17 mouse cellular contexts compared by ENCODE assay signal in the genomic region with DNA sequence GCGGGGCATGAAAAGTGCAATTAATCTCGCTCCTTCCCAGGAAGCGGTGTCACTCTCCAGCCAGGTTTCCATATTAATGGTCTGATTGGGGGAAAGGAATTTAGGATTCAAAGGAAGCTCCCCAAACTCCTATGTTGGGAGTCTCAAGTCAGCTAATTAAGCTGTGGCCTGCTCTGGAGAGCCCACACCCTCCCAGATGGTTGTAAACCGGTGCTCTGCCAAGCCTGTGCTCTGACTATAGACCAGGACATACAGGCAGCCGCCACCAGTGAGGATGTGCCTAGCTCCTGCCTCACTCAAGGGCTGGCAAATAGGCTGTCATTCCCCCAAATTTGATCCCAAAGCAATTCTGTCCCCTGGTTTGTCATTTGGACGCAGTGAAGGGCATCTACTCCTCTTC. TPM values are rescaled to one million over a fixed set of nuclear protein-coding genes. Genes with fewer than 3 reads are reported as not detected.
DNase-seq lines count a peak whose midpoint lies in the region; ATAC-seq and TF ChIP-seq lines count a peak whose summit lies in the region.
"Had no signal": no experiment of that assay in that cellular context is flagged by ENCODE, and none has a peak within 500 bp of the region (broad histone marks: within the 10 kb centered on the region; RNA-seq: fewer than 3 reads in every experiment).

No protein-coding gene starts in this region.

- no peak overlapping the region for H3K4me3 ChIP-seq in liver, embryonic 13.5 days (replicated peaks)
- H3K4me3 ChIP-seq in liver, postnatal 0 days (ENCODE audit: low read depth, low read length) = no peak overlapping the region
- H3K4me3 ChIP-seq in forebrain, embryonic 15.5 days = no peak overlapping the region
- H3K4me3 ChIP-seq in limb, embryonic 12.5 days (replicated peaks) = no peak overlapping the region
- H3K4me3 ChIP-seq in neural tube, embryonic 14.5 days (ENCODE audit: low read depth, low read length) = no peak overlapping the region
- H3K4me3 ChIP-seq: gastrocnemius, adult 2 months; heart, embryonic 13.5 days had no signal

- peak overlapping the region; percentile 100 for H3K27ac ChIP-seq in liver, embryonic 13.5 days
- H3K27ac ChIP-seq in liver, postnatal 0 days (ENCODE audit: low read depth) = no peak overlapping the region; the same call in 1 of the 2 replicates
- H3K27ac ChIP-seq in forebrain, embryonic 15.5 days (replicated peaks) = peak overlapping the region; percentile 34; the same call in 1 of the 2 replicates
- 0 out of 2 replicates have a peak overlapping the region, but pooled peaks have one; percentile 13 for H3K27ac ChIP-seq in limb, embryonic 12.5 days
- H3K27ac ChIP-seq in neural tube, embryonic 14.5 days (ENCODE audit: low read depth, low read length) = peak overlapping the region; percentile 52; the same call in 1 of the 2 replicates
- H3K27ac ChIP-seq: gastrocnemius, adult 2 months; heart, embryonic 13.5 days had no signal

- no peak for TF ChIP-seq CTCF in liver, postnatal 0 days (IDR thresholded peaks at IDR 0.05; ENCODE audit: low read depth)

- no peaks in the 10 kb centered on the region for H3K27me3 ChIP-seq in liver, embryonic 13.5 days
- H3K27me3 ChIP-seq in liver, postnatal 0 days (ENCODE audit: insufficient read depth, low read length) = no peaks in the 10 kb centered on the region
- no peaks in the 10 kb centered on the region for H3K27me3 ChIP-seq in forebrain, embryonic 15.5 days
- H3K27me3 ChIP-seq in limb, embryonic 12.5 days = 0 out of 2 replicates have a peak, but pooled peaks cover 5% of the 10 kb centered on the region
- H3K27me3 ChIP-seq in neural tube, embryonic 14.5 days (ENCODE audit: control insufficient read depth, insufficient read depth, low read length) = no peaks in the 10 kb centered on the region

- 88% methylated on average over 6 of the region's 6 CpGs for WGBS in liver, embryonic 13.5 days (ENCODE audit: insufficient replicate concordance)
- 93% methylated on average over 6 of the region's 6 CpGs for WGBS in liver, postnatal 0 days (ENCODE audit: insufficient replicate concordance)
- WGBS in forebrain, embryonic 15.5 days = 60% methylated on average over 6 of the region's 6 CpGs
- WGBS in limb, embryonic 12.5 days = 52% methylated on average over 6 of the region's 6 CpGs
- 50% methylated on average over 6 of the region's 6 CpGs for WGBS in neural tube, embryonic 14.5 days

- H3K4me2 ChIP-seq in liver, embryonic 13.5 days = no peak overlapping the region
- no peak overlapping the region for H3K4me2 ChIP-seq in liver, postnatal 0 days (ENCODE audit: low read depth, low read length)
- no peak overlapping the region for H3K4me2 ChIP-seq in forebrain, embryonic 15.5 days (replicated peaks)
- no peak overlapping the region for H3K4me2 ChIP-seq in limb, embryonic 12.5 days
- H3K4me2 ChIP-seq in neural tube, embryonic 14.5 days (ENCODE audit: low read depth, low read length) = no peak overlapping the region
- H3K4me2 ChIP-seq: heart, embryonic 13.5 days had no signal

- H3K36me3 ChIP-seq in liver, embryonic 13.5 days = peaks cover 19% of the 10 kb centered on the region
- peaks cover 4% of the 10 kb centered on the region; the same call in 1 of the 2 replicates for H3K36me3 ChIP-seq in liver, postnatal 0 days (replicated peaks; ENCODE audit: insufficient read depth, low read length)
- H3K36me3 ChIP-seq in forebrain, embryonic 15.5 days = peaks cover 13% of the 10 kb centered on the region
- H3K36me3 ChIP-seq in limb, embryonic 12.5 days = peaks cover 12% of the 10 kb centered on the region
- no peaks in the 10 kb centered on the region for H3K36me3 ChIP-seq in neural tube, embryonic 14.5 days (ENCODE audit: control insufficient read depth, insufficient read depth, low read length)

- peaks cover 52% of the 10 kb centered on the region for H3K4me1 ChIP-seq in liver, embryonic 13.5 days (replicated peaks)
- H3K4me1 ChIP-seq in liver, postnatal 0 days (ENCODE audit: insufficient read depth) = peaks cover 34% of the 10 kb centered on the region
- peaks cover 24% of the 10 kb centered on the region for H3K4me1 ChIP-seq in forebrain, embryonic 15.5 days
- peaks cover 51% of the 10 kb centered on the region for H3K4me1 ChIP-seq in limb, embryonic 12.5 days (replicated peaks)
- H3K4me1 ChIP-seq in neural tube, embryonic 14.5 days (ENCODE audit: control insufficient read depth, insufficient read depth, low read length) = peaks cover 29% of the 10 kb centered on the region

- H3K9me3 ChIP-seq in liver, embryonic 13.5 days (replicated peaks) = no peaks in the 10 kb centered on the region
- H3K9me3 ChIP-seq in liver, postnatal 0 days (ENCODE audit: low read length) = no peaks in the 10 kb centered on the region
- no peaks in the 10 kb centered on the region for H3K9me3 ChIP-seq in forebrain, embryonic 15.5 days
- H3K9me3 ChIP-seq in limb, embryonic 12.5 days = no peaks in the 10 kb centered on the region
- no peaks in the 10 kb centered on the region for H3K9me3 ChIP-seq in neural tube, embryonic 14.5 days (ENCODE audit: control insufficient read depth, low read length)
- H3K9me3 ChIP-seq: heart, embryonic 13.5 days had no signal

- ATAC-seq in liver, embryonic 13.5 days (ENCODE audit: low read depth) = no peak
- ATAC-seq in liver, postnatal 0 days = no peak
- 0 out of 2 replicates have a peak, but pooled peaks have one; percentile 53 for ATAC-seq in forebrain, embryonic 15.5 days (replicated peaks)
- ATAC-seq in limb, embryonic 12.5 days (ENCODE audit: insufficient number of reproducible peaks, insufficient read depth, low FRiP score, low TSS enrichment, low read depth) = no peak
- ATAC-seq in neural tube, embryonic 14.5 days (ENCODE audit: low read depth) = 0 out of 2 replicates have a peak, but pooled peaks have one; percentile 51
- ATAC-seq: intestine, postnatal 0 days had no signal

- DNase-seq in liver, embryonic 13.5 days = no peak
- DNase-seq in liver, postnatal 0 days = no peak
- no peak for DNase-seq in right cerebral cortex, adult 2 months (ENCODE audit: low spot score in 2 of 2)
- no peak for DNase-seq in Muller cell, postnatal 12 days (ENCODE audit: inconsistent ontology term)
- DNase-seq: adrenal gland, postnatal 25 days; cerebellum, adult 8-10 months; gastrocnemius, adult 2 months; heart, adult 11 months; heart, postnatal 4 days; layer of hippocampus, postnatal 36 days; left cerebral cortex, postnatal 4 days; spleen, adult 18-20 months had no signal

- peak overlapping the region; percentile 63; the same call in 1 of the 2 replicates for H3K9ac ChIP-seq in liver, embryonic 13.5 days
- no peak overlapping the region for H3K9ac ChIP-seq in liver, postnatal 0 days (replicated peaks)
- H3K9ac ChIP-seq in forebrain, embryonic 15.5 days (replicated peaks) = no peak overlapping the region
- H3K9ac ChIP-seq in limb, embryonic 12.5 days (replicated peaks) = no peak overlapping the region
- 0 out of 2 replicates have a peak overlapping the region, but pooled peaks have one; percentile 7 for H3K9ac ChIP-seq in neural tube, embryonic 14.5 days (replicated peaks; ENCODE audit: low read depth, low read length)
- H3K9ac ChIP-seq: heart, embryonic 13.5 days had no signal

- no peak for TF ChIP-seq EP300 in liver, postnatal 0 days (IDR thresholded peaks at IDR 0.05; ENCODE audit: low read depth)

RNA-seq across cellular contexts. Expression of gene Mvb12b, which starts 50.4 kb away (rescaled TPM):
- polyA plus RNA-seq in liver, embryonic 13.5 days (2015; fragmentation: Nextera tagmentation; extraction: Ambion mirVana) = 11.8 and 14.5 TPM in 2 replicates
- 7.8 and 8.1 TPM in 2 replicates for polyA plus RNA-seq in liver, postnatal 0 days (2015; fragmentation: Nextera tagmentation; extraction: Ambion mirVana)
- 75.9 and 85.8 TPM in 2 replicates for polyA plus RNA-seq in forebrain, embryonic 15.5 days (2015; fragmentation: Nextera tagmentation; extraction: Ambion mirVana)
- 25.5 and 27.3 TPM in 2 replicates for polyA plus RNA-seq in limb, embryonic 12.5 days (2016; fragmentation: Nextera tagmentation; extraction: Ambion mirVana)
- 54.0 and 56.8 TPM in 2 replicates for polyA plus RNA-seq in neural tube, embryonic 14.5 days (2014; fragmentation: Nextera tagmentation; extraction: Ambion mirVana)

Comparison
In these comparisons a context has a peak if more than half of its experiments do, and no peak if none do; other contexts are left out.
1. H3K9ac ChIP-seq: peak in liver, embryonic 13.5 days (single experiment) and neural tube, embryonic 14.5 days (single experiment); none in liver, postnatal 0 days (single experiment), forebrain, embryonic 15.5 days (single experiment) and limb, embryonic 12.5 days (single experiment).
2. ATAC-seq: peak in forebrain, embryonic 15.5 days (single experiment) and neural tube, embryonic 14.5 days (single experiment); none in liver, embryonic 13.5 days (single experiment), liver, postnatal 0 days (single experiment) and limb, embryonic 12.5 days (single experiment).